Mouse (Mus musculus) erythroblast, adult 5-6 weeks (primary cell): Measurements from ENCODE around the gene Pigg. TPM values are rescaled to one million over a fixed set of nuclear protein-coding genes. Genes with fewer than 3 reads are reported as not detected.

Experiments used
- total RNA-seq, 2 experiments: library from RNA; stranded (forward) in 1 of 2; stranded (reverse) in 1 of 2; fragments of 150-400 nt in 1 of 2; fragments of 200-764, 138-1000 nt in 1 of 2; gene quantifications; 2 replicates each; pipeline versions ENCODE4 v1.2.3 to v1.2.4; 2015 to 2017; ENCODE audit warnings: low replicate concordance in 2 of 2

The Pigg gene
- total RNA-seq, 2 experiments from 2014 or later, result 0.19 to 2.7 TPM

Other genes with a start within 250 kb of the Pigg start
- 19.6 and 22.9 TPM in 2 replicates for gene Mtf2, start 246.9 kb upstream of the Pigg start, total RNA-seq (2015; ENCODE audit: low replicate concordance)
- gene Mtf2, start 246.9 kb upstream of the Pigg start, total RNA-seq (2017; ENCODE audit: low replicate concordance), result 18.9 and 32.2 TPM in 2 replicates
- gene Tmed5, start 180.0 kb upstream of the Pigg start, total RNA-seq (2015; ENCODE audit: low replicate concordance), result 16.5 and 32.9 TPM in 2 replicates
- 12.5 and 15.9 TPM in 2 replicates for gene Tmed5, start 180.0 kb upstream of the Pigg start, total RNA-seq (2017; ENCODE audit: low replicate concordance)
- gene Ccdc18, start 179.7 kb upstream of the Pigg start, total RNA-seq (2015; ENCODE audit: low replicate concordance), result 1.2 and 4.6 TPM in 2 replicates
- 8.5 and 15.2 TPM in 2 replicates for gene Ccdc18, start 179.7 kb upstream of the Pigg start, total RNA-seq (2017; ENCODE audit: low replicate concordance)
- gene Dr1, start 43.7 kb upstream of the Pigg start, total RNA-seq (2015; ENCODE audit: low replicate concordance), result 28.6 and 29.2 TPM in 2 replicates
- gene Dr1, start 43.7 kb upstream of the Pigg start, total RNA-seq (2017; ENCODE audit: low replicate concordance), result 18.4 and 30.2 TPM in 2 replicates
- gene Gm42517, start 55.3 kb downstream of the Pigg start, total RNA-seq (2015; ENCODE audit: low replicate concordance), result not detected in 2 replicates
- 0.28 and 0.60 TPM in 2 replicates for gene Gm42517, start 55.3 kb downstream of the Pigg start, total RNA-seq (2017; ENCODE audit: low replicate concordance)
- gene Pde6b, start 75.8 kb downstream of the Pigg start, total RNA-seq (2015; ENCODE audit: low replicate concordance), result not detected in 2 replicates
- gene Pde6b, start 75.8 kb downstream of the Pigg start, total RNA-seq (2017; ENCODE audit: low replicate concordance), result not detected in 2 replicates
- 69.9 and 81.5 TPM in 2 replicates for gene Atp5k, start 121.8 kb downstream of the Pigg start, total RNA-seq (2015; ENCODE audit: low replicate concordance)
- 31.2 and 92.7 TPM in 2 replicates for gene Atp5k, start 121.8 kb downstream of the Pigg start, total RNA-seq (2017; ENCODE audit: low replicate concordance)
- 1.0 and 1.5 TPM in 2 replicates for gene Mfsd7a, start 136.3 kb downstream of the Pigg start, total RNA-seq (2015; ENCODE audit: low replicate concordance)
- gene Mfsd7a, start 136.3 kb downstream of the Pigg start, total RNA-seq (2017; ENCODE audit: low replicate concordance), result 0.43 TPM in 1 of 2 replicates, not detected in the other
- gene Pcgf3, start 148.6 kb downstream of the Pigg start, total RNA-seq (2015; ENCODE audit: low replicate concordance), result 2.5 and 10.9 TPM in 2 replicates
- 2.6 and 7.7 TPM in 2 replicates for gene Pcgf3, start 148.6 kb downstream of the Pigg start, total RNA-seq (2017; ENCODE audit: low replicate concordance)
- gene Cplx1, start 237.4 kb downstream of the Pigg start, total RNA-seq (2015; ENCODE audit: low replicate concordance), result not detected in 2 replicates
- not detected in 2 replicates for gene Cplx1, start 237.4 kb downstream of the Pigg start, total RNA-seq (2017; ENCODE audit: low replicate concordance)